Mouse (Mus musculus): ENCODE measurements around the gene Cdk19. TPM values are rescaled to one million over a fixed set of nuclear protein-coding genes. Genes with fewer than 3 reads are reported as not detected.
"Not testable (repeated sequence)": the region's sequence is repeated elsewhere in the genome, so short reads cannot be mapped to it uniquely, and the experiment has no call there.

The Cdk19 gene
- 10.9 and 21.5 TPM in 2 replicates for polyA plus RNA-seq (2012; rRNA removed)

GRCm38 (mm10) chr10:40339351-40339964 lies at the start of gene Cdk19:
Gene Cdk19 (plus strand): TSS chr10:40339564.
- TF ChIP-seq CTCF (IDR thresholded peaks at IDR 0.05; ENCODE audit: insufficient read depth, low read length) (no peak), POLR2A (IDR thresholded peaks at IDR 0.05; ENCODE audit: borderline replicate concordance, extremely low read depth, low read depth, low read length) (no peak)
- Histone ChIP-seq H3K4me3 (replicated peaks; ENCODE audit: extremely low read depth, low read depth, low read length) (no peak within 1 kb of the TSS), H3K4me1 (ENCODE audit: control insufficient read depth, insufficient read depth, low read length) (no peaks in the 10 kb centered on the region)
- no peak for DNase-seq
- 53% methylated on average over 13 of the region's 13 CpGs for WGBS

GRCm38 (mm10) chr10:40292640-40293039 lies 46.7 kb upstream of the Cdk19 start:
- H3K4me3 ChIP-seq (replicated peaks; ENCODE audit: extremely low read depth, low read depth, low read length), result no peak overlapping the region
- H3K4me1 ChIP-seq (ENCODE audit: control insufficient read depth, insufficient read depth, low read length), result peaks cover 6% of the 10 kb centered on the region
- no peak for DNase-seq
- 84% methylated on average over 6 of the region's 6 CpGs for WGBS
- TF ChIP-seq CTCF (IDR thresholded peaks at IDR 0.05; ENCODE audit: insufficient read depth, low read length), result no peak
- no peak for TF ChIP-seq POLR2A (IDR thresholded peaks at IDR 0.05; ENCODE audit: borderline replicate concordance, extremely low read depth, low read depth, low read length)

- TF ChIP-seq POLR2A (IDR thresholded peaks at IDR 0.05; ENCODE audit: borderline replicate concordance, extremely low read depth, low read depth, low read length) (peak; percentile 46; the same call in 1 of the 2 replicates), CTCF (IDR thresholded peaks at IDR 0.05; ENCODE audit: insufficient read depth, low read length) (no peak)
- Histone ChIP-seq H3K4me3 (replicated peaks; ENCODE audit: extremely low read depth, low read depth, low read length) (peak overlapping the region; percentile 95), H3K4me1 (ENCODE audit: control insufficient read depth, insufficient read depth, low read length) (peaks cover 2% of the 10 kb centered on the region; the same call in 1 of the 2 replicates)
- WGBS, result 1% methylated on average over 36 of the region's 36 CpGs
- DNase-seq, result peak; percentile 80
Observed at GRCm38 (mm10) chr10:40300648-40301171, 38.7 kb upstream of the Cdk19 start.

- under 1% methylated on average over 81 of the region's 91 CpGs for WGBS
- DNase-seq, result peak; percentile 68
Observed at GRCm38 (mm10) chr10:40301181-40302075, 37.9 kb upstream of the Cdk19 start.

GRCm38 (mm10) chr10:40302140-40302985 lies 37.0 kb upstream of the Cdk19 start, which contains the start of gene Amd1:
Gene Amd1 (minus strand): TSS chr10:40302186.
- DNase-seq, result peak; percentile 100
- WGBS, result under 1% methylated on average over 55 of the region's 55 CpGs
- TF ChIP-seq POLR2A (IDR thresholded peaks at IDR 0.05; ENCODE audit: borderline replicate concordance, extremely low read depth, low read depth, low read length) (peak; percentile 74; the same call in 1 of the 2 replicates), CTCF (IDR thresholded peaks at IDR 0.05; ENCODE audit: insufficient read depth, low read length) (no peak)
- Histone ChIP-seq H3K4me1 (ENCODE audit: control insufficient read depth, insufficient read depth, low read length) (no peaks in the 10 kb centered on the region; the same call in 1 of the 2 replicates), H3K4me3 (replicated peaks; ENCODE audit: extremely low read depth, low read depth, low read length) (peak within 1 kb of the TSS; percentile 95)

More at GRCm38 (mm10) chr10:40301181-40302075, 37.9 kb upstream of the Cdk19 start:
- not testable (repeated sequence) for H3K4me1 ChIP-seq (ENCODE audit: control insufficient read depth, insufficient read depth, low read length)
- peak overlapping the region; percentile 95 for H3K4me3 ChIP-seq (replicated peaks; ENCODE audit: extremely low read depth, low read depth, low read length)

GRCm38 (mm10) chr10:40305989-40306388 lies 33.4 kb upstream of the Cdk19 start:
- no peaks in the 10 kb centered on the region for H3K4me1 ChIP-seq (ENCODE audit: control insufficient read depth, insufficient read depth, low read length)
- WGBS, result 87% methylated on average over 1 of the region's 1 CpGs
- TF ChIP-seq CTCF (IDR thresholded peaks at IDR 0.05; ENCODE audit: insufficient read depth, low read length), result no peak
- no peak for TF ChIP-seq POLR2A (IDR thresholded peaks at IDR 0.05; ENCODE audit: borderline replicate concordance, extremely low read depth, low read depth, low read length)
- no peak overlapping the region for H3K4me3 ChIP-seq (replicated peaks; ENCODE audit: extremely low read depth, low read depth, low read length)
- DNase-seq, result no peak

GRCm38 (mm10) chr10:40307826-40308583 lies 31.4 kb upstream of the Cdk19 start:
- 51% methylated on average over 4 of the region's 4 CpGs for WGBS
- TF ChIP-seq POLR2A (IDR thresholded peaks at IDR 0.05; ENCODE audit: borderline replicate concordance, extremely low read depth, low read depth, low read length), result no peak
- TF ChIP-seq CTCF (IDR thresholded peaks at IDR 0.05; ENCODE audit: insufficient read depth, low read length), result no peak
- no peaks in the 10 kb centered on the region for H3K4me1 ChIP-seq (ENCODE audit: control insufficient read depth, insufficient read depth, low read length)
- no peak for DNase-seq
- H3K4me3 ChIP-seq (replicated peaks; ENCODE audit: extremely low read depth, low read depth, low read length), result no peak overlapping the region

GRCm38 (mm10) chr10:40309884-40310635 lies 29.3 kb upstream of the Cdk19 start:
- no peak for DNase-seq
- WGBS, result 58% methylated on average over 6 of the region's 6 CpGs
- H3K4me1 ChIP-seq (ENCODE audit: control insufficient read depth, insufficient read depth, low read length), result no peaks in the 10 kb centered on the region
- no peak for TF ChIP-seq POLR2A (IDR thresholded peaks at IDR 0.05; ENCODE audit: borderline replicate concordance, extremely low read depth, low read depth, low read length)
- no peak for TF ChIP-seq CTCF (IDR thresholded peaks at IDR 0.05; ENCODE audit: insufficient read depth, low read length)
- H3K4me3 ChIP-seq (replicated peaks; ENCODE audit: extremely low read depth, low read depth, low read length), result no peak overlapping the region

All from lung, adult 2 months (tissue).